Mouse (Mus musculus): ENCODE data around the gene Alkbh2.
A peak's percentile ranks its signal among the peaks of the same experiment; 100 is the strongest.

The Alkbh2 gene

GRCm38 (mm10) chr5:114139175-114139574 lies 11.2 kb upstream of the Alkbh2 start:
- DNase-seq, result peak; percentile 84 to 91

GRCm38 (mm10) chr5:114138277-114139164 lies 10.5 kb upstream of the Alkbh2 start:
- DNase-seq, result peak; percentile 34 to 66

DNA sequence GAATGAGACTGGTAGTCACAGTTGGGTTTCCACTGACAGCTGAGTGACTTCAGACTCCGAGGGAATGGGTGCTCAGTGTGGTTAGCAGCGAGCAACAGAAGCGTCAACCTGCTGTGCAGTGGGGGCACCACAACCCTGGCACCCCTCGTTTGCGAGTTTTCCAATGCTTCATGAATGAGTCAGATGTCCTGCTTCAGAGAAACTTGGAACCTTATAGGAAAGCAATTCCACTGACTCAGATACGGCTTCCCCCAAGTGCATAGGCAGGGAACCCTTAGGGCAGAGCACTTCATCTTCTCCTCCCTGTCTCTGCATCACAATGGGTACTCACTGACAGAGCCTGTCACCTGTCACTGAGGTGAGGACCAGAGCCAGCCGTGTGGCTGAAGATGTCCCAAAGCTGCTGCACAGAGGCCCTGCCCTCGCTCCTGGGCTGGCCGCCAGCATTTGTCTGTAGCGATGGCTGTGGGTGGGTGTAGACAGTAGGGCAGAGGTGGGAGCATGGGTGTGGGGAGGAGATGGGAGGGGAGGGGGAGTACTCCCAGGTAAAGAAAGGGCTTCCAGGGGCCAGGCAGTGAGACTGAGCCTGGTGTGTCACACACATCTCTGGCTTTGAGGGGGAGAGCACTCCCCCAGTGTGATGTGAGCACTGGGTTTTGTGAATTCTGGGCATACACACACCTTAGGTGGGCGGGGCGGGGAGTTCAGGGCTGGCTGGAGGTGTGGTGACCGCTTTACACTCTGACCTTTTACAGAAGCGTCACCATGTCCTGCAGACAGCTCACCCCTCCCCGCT lies 9.7 kb upstream of the Alkbh2 start:
- DNase-seq, result no peak

GRCm38 (mm10) chr5:114135516-114135915 lies 7.5 kb upstream of the Alkbh2 start:
- no peak for DNase-seq

DNA sequence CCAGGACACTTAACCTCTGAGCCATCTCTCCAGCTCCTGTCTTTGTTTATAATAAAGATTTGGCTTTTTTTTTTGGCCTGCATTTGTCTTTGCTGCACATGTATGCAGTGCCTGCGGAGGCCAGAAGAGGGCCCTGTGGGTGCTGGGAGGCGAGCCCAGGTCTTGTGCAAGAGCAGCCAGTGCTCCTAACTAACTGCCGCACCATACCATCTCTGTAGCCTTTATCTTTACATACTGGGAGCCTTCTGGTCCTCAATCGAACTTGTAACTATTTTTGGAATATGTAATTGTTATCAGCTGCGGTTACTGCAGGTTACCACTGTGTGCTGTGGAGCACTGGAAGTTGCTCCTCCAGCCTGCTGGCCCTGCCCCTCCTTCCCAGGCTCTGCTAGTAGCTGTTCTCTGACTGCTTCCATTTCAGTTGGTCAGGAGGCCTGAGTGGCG lies 6.1 kb upstream of the Alkbh2 start:
- peak; percentile 72 to 76 for DNase-seq

DNA sequence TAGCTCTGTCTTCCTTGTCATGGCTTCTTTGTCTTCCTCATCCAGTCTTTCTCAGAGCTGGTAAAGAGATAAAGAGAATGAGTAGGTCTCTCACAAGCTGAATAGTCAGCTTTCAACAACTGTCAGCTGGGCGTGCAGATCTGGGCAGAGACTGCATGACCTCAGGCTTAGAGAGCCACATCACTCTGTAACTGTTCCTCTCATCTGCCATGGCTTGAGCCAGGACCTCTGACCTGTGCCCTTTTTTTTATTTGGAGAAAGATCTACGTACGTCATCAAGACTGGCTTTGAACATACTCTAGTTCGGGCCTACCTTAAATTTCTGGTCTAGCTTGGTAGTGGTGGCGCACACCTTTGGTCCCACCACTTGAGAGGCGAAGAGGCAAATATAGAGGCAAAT lies 4.8 kb upstream of the Alkbh2 start:
- no peak for DNase-seq

DNA sequence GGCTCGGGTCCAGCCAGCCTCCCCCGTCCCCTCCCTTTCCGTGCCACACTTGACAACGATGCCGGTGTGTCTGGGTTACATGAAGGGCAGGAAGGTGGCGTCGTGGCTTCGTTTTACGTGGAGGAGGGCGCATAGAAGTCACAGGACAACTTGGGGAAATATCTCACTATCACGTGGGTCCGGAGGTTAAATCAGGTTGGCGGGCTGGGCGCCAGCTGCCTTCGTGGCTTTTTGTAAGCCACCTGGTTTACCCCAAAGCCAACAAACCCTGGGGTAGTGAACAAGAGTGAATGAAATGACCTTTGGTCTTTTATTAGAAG lies 3.5 kb upstream of the Alkbh2 start:
- peak; percentile 55 to 68 for DNase-seq

DNA sequence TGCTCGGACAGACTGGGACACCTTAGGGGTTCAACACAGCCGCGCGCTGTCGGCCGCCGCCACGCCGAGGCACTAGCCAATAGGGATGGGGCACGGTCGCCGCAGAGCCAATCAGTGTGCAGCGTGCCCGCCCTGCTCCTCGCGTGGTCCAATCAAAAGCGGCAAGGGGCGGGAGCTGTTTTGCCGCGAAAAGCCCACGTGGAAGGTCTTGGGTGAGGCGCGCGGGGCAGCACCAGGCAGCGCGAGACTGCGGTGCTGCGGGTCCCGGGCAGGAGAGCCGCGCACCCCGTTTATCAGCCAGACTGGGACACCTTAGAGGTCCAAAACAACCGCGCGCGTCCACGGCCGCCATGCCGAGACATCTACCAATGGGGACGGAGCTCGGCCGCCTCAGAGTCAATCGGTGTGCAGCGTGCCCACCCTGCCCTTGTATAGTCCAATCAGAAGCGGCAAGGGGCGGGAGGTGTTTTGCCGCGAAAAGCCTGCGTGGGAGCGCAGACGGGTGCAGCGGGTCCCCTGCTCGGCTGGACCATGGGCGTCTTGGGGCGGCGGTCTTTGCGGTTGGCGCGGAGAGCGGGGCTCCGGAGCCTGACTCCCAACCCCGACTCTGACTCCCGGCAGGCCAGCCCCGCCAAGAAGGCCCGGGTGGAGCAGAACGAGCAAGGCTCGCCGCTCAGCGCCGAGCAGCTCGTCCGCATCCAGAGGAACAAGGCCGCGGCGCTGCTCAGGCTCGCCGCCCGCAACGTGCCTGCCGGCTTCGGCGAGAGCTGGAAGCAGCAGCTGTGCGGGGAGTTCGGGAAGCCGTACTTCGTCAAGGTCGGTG lies 2.9 kb upstream of the Alkbh2 start:
- peak; percentile 96 to 97 for DNase-seq

GRCm38 (mm10) chr5:114130211-114130605 lies 2.2 kb upstream of the Alkbh2 start, which contains the start of gene Ung:
Gene Ung (plus strand): TSS chr5:114130386.
- DNase-seq, result peak; percentile 78 to 86

DNA sequence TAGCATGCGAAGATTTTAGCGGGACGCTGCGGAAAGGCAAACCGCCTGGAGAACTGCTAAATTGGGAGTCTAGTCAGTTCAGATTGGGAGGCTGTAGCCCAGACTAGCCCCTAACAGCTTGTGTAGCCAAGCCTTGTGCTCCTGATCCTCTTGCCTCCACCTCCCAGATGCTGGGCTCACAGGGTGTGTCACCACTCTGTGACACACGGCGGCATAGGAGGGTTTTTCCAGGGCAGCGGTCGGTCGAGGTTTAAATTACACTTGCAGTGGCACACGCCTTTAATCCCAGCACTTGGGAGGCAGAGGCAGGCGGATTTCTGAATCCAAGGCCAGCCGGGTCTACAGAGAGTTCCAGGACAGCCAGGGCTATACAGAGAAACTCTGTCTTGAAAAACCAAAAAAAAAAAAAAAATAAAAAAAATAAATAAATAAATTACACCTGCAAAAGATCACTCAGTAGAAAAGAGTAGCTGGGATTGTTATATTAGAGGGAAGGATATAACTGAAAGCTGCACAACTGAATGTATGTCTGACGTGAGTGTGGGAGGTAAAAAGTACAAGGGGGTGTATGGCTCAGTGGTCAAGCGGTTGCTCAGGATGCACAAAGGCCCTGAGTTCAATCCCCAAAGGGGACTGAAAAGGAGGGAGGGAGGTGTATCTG lies 1.7 kb upstream of the Alkbh2 start:
- DNase-seq, result no peak

DNA sequence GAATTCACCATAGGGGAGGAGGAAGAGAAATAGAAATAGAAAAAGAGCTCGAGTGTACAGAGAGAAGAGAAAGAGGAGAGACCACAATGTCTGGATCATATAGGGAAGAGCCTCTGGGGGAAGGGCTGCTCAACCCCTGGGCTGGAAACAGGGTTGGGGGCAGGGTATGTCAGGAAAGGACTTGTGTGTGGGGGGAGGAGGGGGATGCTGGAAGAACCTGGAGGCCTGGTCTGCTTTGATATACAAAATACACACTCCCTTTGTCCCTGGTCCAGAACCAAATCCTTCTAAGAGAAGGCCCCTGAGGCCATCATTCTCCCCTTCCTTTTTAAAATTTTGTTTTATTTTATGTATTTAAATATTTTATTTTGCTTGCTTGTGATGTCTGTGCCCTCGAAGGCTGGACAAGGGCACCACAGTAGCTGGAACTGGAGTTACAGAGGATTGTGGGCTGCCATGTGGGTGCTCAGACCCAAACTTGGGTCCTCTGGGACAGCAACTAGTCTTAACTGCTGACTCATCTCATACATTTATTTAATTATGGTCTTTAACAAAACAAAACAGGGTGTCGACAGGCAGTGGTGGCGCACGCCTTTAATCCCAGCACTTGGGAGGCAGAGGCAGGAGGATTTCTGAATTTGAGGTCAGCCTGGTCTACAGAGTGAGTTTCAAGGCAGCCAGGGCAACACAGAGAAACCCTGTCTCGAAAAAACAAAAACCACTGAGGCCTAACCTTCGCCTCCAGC lies 1.3 kb downstream of the Alkbh2 start:
- DNase-seq, result no peak

DNA sequence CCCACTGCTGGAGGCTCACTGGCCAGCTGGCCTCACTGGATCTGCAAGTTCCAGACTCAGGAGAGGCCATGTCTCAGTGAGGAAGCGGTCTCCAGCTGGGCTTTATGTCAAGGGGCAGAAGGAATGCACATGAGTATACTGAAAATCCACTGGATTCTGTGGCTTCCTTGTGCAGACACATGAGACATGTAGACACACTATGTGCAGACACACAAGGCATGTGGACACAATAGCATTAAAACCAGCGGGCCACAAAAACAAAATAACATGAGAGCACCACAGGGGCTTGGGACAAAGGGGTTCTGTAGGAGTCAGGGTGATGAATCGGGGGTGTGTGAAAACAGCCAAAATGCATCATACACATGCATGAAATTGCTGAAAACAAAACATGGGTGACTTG lies 2.0 kb downstream of the Alkbh2 start:
- no peak for DNase-seq

DNA sequence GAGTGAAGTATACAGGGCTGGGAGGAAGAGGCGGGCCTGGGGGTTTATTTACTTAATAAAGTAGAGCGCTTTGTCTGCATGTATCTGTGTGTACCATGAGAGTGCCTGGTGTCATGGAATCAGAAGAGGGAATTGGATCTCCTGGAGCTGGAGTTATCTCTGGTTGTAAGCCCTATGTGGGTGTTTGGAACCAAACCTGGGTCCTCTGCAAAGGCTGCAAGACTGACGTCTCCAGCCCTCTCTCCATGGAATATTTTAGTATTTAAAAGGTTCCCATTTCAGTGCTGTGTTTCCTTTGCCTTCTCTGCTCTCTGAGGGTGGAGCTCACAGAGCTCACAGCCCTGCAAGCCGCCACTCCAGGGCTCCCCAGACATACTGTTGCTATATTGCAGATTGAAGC lies 8.2 kb downstream of the Alkbh2 start:
- no peak for DNase-seq

DNA sequence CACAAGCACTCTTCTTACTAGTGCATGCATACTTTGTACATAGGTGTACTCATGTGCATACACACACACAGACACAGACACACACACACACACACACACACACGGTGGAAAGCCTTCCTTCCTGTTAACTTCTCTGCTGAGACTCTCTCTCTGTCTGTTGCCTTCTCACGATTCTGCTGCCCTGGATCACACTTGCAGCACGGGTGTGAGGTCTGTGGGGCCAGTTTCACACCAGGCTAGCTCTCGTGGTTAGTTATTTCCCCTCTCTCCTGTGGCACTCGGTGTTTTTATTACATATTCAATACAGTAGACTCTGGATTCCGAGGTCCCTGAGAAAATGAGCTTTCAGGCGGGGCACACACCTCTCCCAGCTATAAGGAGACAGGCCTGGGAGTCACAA lies 11.4 kb downstream of the Alkbh2 start:
- DNase-seq, result no peak

- no peak for DNase-seq
Measured at GRCm38 (mm10) chr5:114115030-114115429, 13.0 kb downstream of the Alkbh2 start.

DNA sequence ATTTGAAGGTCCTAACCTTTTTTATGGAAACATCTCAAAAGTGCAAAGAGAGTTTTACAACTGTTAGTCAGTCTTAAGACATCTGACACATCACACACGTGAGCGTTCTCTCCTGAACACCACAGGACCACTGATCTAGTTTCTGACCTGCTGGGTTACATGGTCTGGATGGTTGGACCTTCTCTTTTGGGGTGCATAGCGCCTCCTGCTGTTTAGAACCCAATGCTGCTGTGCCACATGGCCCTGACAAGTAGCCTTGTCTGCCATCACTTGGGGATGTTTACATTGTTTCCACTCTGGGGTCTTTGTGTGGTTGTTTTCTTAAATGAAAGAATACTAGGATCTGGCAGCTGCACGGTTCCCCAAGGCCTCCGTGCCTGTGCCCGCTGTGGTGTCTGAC lies 14.7 kb downstream of the Alkbh2 start:
- DNase-seq, result no peak

DNA sequence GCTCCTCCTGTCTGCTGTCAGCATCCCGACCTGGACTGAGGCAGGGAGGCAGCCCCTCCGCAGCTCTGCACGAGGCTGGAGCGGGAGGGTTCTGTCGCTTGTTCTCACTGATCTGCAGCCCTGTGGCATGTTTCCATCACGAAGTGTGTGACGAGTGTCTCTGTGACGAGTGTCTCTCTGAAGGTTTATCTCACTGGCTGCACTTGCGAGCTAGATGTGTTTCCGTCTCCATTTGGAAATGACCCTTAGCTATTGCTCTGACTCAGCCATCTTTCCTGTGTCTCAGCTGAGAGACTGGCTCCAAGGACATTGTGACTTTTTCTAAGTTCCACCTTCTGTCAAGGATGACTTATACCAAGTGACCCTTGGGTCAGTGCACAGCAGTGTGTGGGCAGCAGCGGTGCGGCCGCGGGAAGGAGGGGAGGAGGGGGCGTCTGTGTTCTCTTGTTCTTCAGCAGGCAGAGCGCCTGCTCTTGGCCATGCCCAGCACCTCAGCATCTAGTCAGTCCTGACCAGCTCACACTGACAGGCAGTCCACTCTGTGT lies 21.6 kb downstream of the Alkbh2 start:
- no peak for DNase-seq

DNA sequence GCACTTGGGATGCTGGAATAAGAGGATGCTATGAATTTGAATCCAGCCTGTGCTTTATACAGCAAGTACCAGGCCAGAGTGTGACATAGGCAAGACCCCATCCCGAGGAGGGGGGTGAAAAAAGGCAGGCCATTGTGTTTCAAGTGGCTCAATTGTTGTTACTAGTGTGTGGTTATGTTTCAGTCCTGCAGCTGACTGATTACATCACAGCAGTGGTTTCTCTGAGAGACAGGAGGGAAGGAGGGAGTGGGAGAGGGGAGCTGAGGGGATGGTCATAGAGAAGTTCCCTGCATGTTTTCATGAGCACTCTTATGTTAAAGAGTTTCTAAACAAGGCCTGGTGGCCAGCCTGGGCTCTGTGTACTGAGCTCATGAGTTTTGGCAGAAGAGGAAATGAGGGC lies 25.2 kb downstream of the Alkbh2 start:
- DNase-seq, result no peak

GRCm38 (mm10) chr5:114101873-114102272 lies 26.1 kb downstream of the Alkbh2 start:
- DNase-seq, result no peak

DNA sequence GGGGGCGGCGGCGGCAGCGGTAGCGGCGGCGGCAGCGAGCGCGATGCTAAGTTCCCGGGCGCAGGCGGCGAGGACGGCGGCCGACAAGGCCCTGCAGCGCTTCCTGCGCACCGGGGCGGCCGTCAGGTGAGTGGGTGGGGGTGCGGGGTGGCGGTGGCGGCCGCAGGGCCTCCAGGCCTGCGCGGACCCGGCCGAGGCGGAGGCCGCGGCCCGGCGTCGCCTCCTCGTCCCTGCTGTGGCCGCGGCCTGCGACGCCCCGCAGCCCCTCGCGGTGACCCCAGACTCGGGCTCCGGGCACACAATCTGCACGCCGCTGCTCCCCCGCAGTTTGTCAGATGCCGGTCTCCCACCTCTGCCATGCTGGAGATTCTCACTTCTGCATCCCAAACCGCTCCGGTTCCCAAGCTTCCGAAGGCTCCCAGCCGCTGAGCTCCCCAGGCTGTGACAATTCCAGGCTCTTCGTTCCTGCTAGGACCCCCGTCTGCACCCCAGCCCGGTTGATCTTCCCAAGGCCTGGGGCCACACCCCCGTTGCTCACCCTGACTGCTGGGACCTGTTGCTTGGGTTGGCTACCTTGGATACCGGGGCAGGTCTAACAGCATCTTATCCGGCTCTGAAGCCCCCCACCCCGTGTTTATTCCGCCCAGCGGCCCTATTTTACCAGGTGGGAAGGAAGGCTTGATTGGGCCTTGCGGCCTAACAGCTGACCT lies 27.5 kb downstream of the Alkbh2 start:
- DNase-seq, result no peak
